Mouse (Mus musculus) left cerebral cortex, postnatal 36 days (tissue): ENCODE results near the gene Tnk2. TPM values are rescaled to one million over a fixed set of nuclear protein-coding genes. Genes with fewer than 3 reads are reported as not detected.
A peak's percentile ranks its signal among the peaks of the same experiment; 100 is the strongest.

Experiments used
- DNase-seq, 2 experiments: peaks; one replicate each; pipeline ENCODE4 v3.0.0; 2021 to 2022; ENCODE audit warnings: low spot score in 2 of 2, mixed read lengths in 1 of 2
- intact Hi-C: fragments of 180-260 bp; cut with DNase I; formaldehyde crosslinking; loops from one replicate; pipeline ENCODE4 v1.15.1; 2025
- total RNA-seq, 2 experiments: library from RNA; stranded (reverse); gene quantifications; 2 replicates each; pipeline ENCODE4 v1.2.3; 2021

Gene Tnk2
- 100 to 1,000 TPM; 197 to 205 TPM for total RNA-seq

GRCm38 (mm10) chr16:32643661-32644061 lies at the start of gene Tnk2:
Tnk2 (plus strand) TSS chr16:32643874.
- DNase-seq, result peak; percentile 87 to 88
- intact Hi-C loops, result no loop called here

DNA sequence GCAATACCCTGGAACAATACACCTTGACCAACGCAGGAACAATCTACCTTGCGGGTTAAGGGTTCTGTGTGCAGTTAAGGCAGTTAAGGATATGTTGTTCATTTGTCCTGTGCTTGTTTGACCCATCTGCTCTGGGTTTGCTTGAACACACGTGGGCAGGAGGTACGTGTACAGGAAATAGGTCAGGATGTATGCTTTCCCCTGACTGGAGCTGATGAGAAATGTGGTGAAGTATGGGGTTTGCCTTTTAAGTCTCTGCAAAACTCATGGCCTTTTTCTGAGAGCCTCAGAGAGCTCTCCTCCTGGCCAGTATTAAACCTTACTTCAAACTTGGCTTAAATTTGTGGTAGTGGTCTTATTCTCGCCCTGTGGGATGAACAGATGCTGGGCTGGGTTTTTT lies 49.8 kb upstream of the Tnk2 start:
- DNase-seq, result no peak
- intact Hi-C loops, result no loop called here

GRCm38 (mm10) chr16:32594701-32595100 lies 49.0 kb upstream of the Tnk2 start:
- no peak for DNase-seq
- intact Hi-C loops, result no loop called here

- intact Hi-C loops, result no loop called here
- no peak for DNase-seq
Observed at GRCm38 (mm10) chr16:32595142-32595855, 48.4 kb upstream of the Tnk2 start.

GRCm38 (mm10) chr16:32597909-32598381 lies 45.7 kb upstream of the Tnk2 start:
- intact Hi-C loops, result no loop called here
- no peak for DNase-seq

DNA sequence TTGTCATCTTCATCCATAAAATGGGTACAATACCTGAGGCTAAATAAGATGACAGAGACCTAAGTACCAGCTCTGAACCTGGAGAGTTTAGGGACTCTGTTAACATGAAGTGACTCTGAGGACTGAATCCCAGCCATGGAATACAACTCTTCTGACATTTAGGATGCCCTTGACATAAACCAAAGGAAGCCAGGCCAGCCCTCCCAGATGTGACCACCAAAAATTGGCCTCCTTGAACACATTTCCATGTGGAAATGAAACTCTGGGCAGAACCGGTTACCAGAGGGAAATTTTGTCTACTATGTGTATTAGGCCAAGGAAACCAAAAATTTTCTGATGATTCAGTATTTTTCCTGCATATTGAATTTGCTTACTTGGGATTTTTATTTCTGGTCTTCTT lies 44.5 kb upstream of the Tnk2 start:
- intact Hi-C loops, result no loop called here
- DNase-seq, result no peak

GRCm38 (mm10) chr16:32602193-32602685 lies 41.4 kb upstream of the Tnk2 start:
- no peak for DNase-seq
- intact Hi-C loops, result no loop called here

DNA sequence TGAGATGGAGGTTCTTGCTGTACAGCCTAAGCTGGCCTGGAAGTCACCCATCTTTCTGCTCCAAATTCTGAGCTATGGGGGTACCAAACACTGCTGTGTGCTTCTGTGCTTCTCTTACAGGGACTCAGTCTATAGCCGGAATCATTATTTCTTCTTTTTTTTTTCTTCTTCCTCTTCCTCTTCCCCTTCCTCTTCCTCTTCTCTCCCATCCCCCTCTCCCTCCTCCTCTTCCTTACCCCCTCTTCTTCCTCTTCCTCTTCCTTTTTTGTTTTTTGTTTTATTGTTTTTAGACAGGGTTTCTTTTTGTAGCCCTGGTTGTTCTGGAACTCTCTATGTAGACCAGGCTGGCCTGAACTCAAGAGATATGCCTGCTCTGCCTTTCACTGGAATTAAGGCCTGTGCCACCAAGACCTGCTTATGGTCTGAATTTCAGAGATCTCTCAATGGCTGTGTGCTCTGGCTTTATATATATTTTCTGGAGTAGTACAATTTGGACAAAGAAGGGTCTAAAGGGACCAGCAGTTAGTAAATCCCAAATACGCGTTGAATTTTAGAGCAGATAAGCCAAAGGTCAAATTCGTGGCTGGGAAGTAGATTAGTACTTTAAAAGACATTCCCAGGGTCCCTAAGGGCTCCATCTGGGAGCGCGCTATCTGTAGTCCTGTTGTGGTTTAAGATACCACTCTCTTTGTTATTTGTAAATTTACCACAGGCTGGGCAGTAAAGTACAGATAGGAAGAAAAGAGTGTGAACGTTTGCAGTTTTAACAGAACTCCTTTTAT lies 35.9 kb upstream of the Tnk2 start:
- intact Hi-C loops, result loop anchor here (1.0 kb wide), 1 partner anchor 91 kb away; no protein-coding TSS in a partner anchor
- no peak for DNase-seq

- intact Hi-C loops, result loop anchor here (1.0 kb wide), 1 partner anchor 92 kb away; no protein-coding TSS in a partner anchor
- no peak for DNase-seq
Observed at GRCm38 (mm10) chr16:32608344-32608711, 35.3 kb upstream of the Tnk2 start.

- intact Hi-C loops, result loop anchor here (1.0 kb wide), 1 partner anchor 93 kb away; no protein-coding TSS in a partner anchor
- peak; percentile 95 to 98 for DNase-seq
Observed at GRCm38 (mm10) chr16:32608712-32609400, 34.8 kb upstream of the Tnk2 start, which contains the start of gene Tfrc. Tfrc (plus strand) TSS chr16:32608920.

DNA sequence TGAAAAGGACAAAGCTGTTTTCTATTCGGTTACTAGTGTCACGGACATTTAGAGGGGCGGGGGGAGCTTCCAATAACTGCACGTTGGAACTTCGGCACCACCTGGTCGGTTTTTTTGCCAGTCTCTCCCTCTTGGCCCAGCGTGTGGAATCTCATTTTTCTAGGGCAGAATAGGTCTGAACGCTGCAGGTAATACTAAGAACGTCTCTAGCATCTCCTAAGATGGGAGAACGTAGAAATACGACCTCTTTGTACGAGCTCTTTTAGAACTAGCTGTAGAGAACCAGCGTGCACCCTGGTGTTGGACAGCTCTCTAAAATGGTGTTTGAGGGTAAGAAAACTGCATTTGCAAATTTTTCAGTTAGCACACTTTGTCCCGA lies 34.3 kb upstream of the Tnk2 start:
- DNase-seq, result no peak
- intact Hi-C loops, result no loop called here

DNA sequence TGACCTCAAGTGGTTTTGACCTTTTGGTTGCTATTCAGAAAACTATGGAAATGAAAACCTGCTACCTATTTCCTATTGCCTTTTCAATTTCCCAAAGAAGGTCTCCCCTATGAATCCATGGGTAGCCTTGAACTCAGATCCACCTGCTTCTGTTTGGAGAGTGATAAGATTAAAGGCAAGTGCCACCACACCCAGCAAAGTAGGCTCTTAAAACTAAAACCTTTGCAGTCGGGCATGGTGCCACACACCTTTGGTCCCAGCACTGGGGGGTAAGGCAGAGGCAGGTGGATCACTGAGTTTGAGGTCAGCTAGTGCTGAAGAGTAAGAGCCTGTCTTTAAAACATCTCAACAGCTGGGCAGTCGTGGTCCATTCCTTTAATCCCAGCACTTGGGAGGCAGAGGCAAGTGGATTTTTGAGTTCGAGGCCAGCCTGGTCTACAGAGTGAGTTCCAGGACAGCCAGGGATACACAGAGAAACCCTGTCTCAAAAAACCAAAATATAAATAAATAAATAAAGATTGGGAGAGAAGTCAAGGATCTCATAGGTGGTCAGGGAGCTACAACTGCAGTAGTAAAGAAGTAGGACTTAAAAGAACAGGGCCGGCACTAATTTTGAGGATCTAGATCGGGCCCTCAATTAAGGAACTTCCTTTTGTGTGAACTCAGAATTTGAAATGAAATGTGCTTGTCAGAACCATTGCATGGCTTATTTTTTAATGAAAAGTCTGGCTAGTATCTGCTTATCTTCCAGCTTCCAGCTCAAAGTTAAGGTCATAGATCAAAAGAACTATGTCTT lies 33.0 kb upstream of the Tnk2 start:
- intact Hi-C loops, result no loop called here
- DNase-seq, result no peak

- intact Hi-C loops, result no loop called here
- DNase-seq, result no peak
Observed at GRCm38 (mm10) chr16:32612052-32612451, 31.6 kb upstream of the Tnk2 start.

GRCm38 (mm10) chr16:32613269-32613834 lies 30.3 kb upstream of the Tnk2 start:
- intact Hi-C loops, result no loop called here

DNA sequence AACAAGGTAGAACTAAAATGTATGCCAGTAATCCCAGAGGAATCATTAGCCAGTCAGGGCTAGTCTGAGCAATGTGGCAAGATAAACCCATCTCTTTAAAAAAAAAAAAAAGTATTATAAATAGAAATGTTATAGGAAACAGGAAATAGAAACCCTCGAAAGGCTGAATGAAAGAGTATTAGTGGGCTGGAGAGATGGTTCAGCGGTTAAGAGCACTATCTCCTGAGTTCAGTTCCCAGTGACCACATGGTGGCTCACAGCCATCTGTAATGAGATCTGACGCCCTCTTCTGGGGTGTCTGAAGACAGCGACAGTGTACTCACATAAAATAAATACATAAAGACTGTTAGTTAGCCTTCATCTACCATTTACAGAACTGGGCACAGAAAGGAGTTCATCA lies 29.6 kb upstream of the Tnk2 start:
- intact Hi-C loops, result no loop called here
- no peak for DNase-seq

More at GRCm38 (mm10) chr16:32613269-32613834, 30.3 kb upstream of the Tnk2 start:
- no peak for DNase-seq

DNA sequence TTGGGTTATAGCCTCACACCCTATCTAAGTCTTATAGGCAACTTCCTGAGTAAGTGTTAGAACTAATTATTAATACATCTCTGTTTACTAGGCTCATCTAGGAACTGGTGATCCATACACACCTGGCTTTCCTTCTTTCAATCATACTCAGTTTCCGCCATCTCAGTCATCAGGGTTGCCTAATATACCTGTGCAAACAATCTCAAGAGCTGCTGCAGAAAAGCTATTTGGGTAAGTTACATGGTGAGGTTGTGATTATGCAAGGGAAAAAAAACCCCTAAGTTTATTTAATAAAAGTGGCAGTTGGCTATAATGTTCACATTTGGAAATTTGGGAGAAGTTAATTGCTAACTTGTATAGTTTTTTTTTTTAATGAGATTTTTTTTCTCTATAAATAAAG lies 24.7 kb upstream of the Tnk2 start:
- DNase-seq, result no peak
- intact Hi-C loops, result no loop called here

GRCm38 (mm10) chr16:32628140-32628539 lies 15.5 kb upstream of the Tnk2 start:
- intact Hi-C loops, result no loop called here

GRCm38 (mm10) chr16:32632328-32632824 lies 11.3 kb upstream of the Tnk2 start:
- DNase-seq, result no peak
- intact Hi-C loops, result no loop called here

More at GRCm38 (mm10) chr16:32628140-32628539, 15.5 kb upstream of the Tnk2 start:
- no peak for DNase-seq
